Mouse (Mus musculus): ENCODE measurements at regions not wholly inside any gene's neighbourhood (a gene's known extent, or its start where the extent isn't known, plus 50 kb on each side); places are given as distances from the start of the nearest gene placed in this dataset.

DNA sequence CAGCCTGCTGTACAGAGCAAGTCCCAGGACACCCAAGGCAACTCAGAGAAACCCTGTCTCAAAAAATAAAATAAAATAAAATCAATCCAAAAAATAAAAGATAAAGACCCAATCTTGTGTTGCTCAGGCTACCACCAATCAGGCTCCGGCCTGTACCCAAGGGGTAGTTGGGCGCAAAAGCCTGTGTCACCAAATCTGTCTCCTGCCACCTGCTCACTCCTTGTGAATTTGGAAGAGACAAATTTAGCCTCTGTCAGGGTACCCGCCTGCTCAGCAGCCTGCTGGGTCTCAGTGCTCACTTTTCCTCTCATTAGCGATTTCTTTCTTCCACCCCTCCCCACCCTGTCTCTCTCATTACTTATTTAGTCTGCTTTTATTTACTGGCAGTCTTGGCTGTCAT is 54.6 kb downstream of the Sox4 start:
- no peak for DNase-seq

DNA sequence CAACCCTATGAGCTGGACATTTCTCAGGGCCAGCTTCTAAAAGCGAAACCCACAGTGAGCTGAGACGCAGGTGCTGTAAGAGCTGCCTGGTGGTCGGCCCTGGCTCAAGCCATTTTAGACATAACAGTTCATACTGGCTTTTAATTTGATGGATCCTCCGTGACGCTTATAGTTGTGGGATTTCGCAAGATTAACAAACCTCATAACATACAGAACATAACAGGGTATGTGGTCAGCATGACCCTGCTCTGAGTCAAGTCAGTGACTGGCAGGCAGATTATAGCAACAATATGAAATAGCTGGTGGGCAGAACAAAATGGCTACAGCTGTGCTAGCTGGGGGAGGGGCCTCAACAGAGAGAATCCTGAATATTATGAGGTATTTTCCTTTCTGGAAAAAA is 60.6 kb downstream of the Sox4 start:
- no peak for DNase-seq

GRCm38 (mm10) chr13:28887098-28887497 is 66.4 kb downstream of the Sox4 start:
- no peak for DNase-seq

DNA sequence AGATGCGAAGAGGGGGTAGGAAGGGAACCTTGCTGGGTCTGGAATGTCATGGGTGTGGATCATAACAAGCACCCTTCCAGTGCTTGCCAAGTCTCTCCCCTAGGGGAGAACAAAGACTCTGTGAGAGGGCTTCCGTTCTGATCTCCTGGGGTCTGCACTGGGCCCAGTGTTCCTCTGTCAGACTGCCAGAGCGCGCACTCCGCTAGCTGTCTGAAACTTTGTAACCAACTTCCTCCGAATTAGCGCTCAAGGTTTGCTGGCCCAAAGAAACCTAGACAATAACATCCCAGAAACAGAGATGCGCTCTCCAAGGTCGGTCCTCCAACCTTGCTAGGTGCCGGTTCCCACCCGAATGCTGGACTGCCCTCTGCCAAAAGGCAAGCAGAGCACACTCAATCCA is 66.8 kb downstream of the Sox4 start:
- DNase-seq, result peak; percentile 49 to 57

DNA sequence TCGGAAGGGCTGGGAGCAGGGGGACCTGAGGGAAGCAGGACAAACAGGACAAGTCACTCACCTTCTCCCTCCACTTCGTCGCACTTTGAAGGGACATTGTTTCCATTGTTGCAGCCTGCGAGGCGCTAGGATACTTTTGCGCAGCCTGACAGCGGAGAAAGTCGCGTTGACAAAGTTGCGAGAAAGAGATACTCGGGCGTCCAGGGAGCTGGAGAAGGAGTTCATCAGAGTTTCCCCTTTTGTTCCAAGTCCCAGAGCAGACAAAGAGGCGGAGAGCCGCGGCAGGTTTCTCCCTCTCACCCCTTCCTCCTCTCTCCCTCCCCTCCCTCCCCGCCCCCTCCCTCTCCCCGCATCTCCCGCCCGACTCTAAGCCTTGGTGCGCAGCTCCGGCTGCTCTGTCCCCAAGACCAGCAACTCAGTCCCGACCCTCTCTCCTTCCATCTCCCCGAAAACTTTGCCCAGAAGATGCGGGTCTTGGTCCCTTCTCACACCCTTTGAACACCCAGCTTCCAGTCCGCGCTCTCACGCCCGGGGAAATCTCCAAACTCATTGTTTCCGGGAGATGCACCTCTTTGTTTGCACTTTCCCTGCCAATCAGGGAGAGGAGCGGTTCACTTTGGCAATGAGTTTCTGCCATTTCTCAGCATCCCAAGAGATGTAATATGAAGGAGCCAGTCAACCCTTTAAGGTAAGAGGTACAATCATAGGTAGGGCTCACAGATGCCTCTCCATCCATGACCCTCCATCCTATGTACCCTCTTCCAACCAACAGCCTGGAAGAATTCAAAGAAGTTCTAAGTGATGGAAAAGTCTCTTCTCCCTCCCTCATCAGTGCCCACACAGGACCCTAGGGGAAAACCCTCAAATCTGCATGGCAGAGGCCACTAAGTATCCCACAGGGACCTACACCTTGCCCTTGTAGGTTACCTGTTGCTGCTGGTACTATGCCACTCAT is 68.2 kb downstream of the Sox4 start:
- peak; percentile 54 to 58 for DNase-seq

DNA sequence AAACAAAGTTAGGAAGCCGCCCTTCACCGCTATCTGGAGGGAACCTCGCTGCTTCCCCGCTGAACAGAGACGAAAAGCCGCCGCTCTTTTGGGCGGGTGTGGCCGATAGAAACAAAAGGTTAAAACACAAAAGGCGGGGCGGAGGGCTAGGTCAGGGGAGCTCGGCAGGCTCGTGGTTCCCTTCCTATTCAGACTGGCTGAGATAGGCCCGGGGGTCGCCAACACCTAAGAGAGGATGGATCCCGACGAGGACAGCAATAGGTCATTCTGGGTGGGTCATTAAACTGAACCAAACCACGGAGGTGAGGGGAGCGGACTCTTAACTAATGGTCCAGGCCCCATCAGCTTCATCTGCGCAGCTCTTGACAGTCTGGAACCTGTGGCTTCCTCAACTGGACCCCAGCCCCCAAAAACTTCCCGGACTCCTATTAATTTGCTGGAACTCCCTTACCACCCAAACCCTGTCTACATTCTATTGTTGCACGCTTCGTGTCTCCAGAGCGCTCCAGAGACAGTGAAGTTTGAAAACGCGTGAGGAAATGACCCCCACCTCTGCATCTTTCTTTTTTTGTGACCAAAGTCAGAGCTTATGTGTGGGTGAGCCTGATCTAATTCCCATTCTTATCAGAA is 69.2 kb downstream of the Sox4 start:
- peak; percentile 52 to 62 for DNase-seq

DNA sequence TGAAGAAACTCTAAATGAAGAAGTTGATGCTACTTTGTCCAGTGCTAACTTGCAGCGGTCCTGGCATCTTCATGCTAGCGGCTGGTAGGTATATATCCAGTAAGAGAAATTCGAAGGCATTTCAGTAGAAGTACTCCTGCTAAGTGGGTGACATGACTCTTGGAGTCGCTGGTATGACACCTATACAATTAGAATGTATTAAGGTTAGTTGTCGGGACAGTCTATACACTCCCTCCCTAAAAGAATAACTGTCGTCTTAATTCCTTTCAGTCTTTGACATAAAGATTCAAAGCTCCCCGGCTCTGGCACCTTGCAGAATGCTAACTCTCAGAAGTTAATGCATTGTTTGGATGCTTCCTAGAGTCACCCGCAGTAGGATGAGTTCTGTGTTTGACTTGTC is 70.1 kb downstream of the Sox4 start:
- no peak for DNase-seq

- DNase-seq, result no peak
Observed at GRCm38 (mm10) chr13:28880888-28881287, 72.6 kb downstream of the Sox4 start.

- no peak for DNase-seq
Observed at GRCm38 (mm10) chr13:28878692-28879091, 74.8 kb downstream of the Sox4 start.

- DNase-seq, result no peak
Observed at GRCm38 (mm10) chr13:28876771-28877170, 76.7 kb downstream of the Sox4 start.

DNA sequence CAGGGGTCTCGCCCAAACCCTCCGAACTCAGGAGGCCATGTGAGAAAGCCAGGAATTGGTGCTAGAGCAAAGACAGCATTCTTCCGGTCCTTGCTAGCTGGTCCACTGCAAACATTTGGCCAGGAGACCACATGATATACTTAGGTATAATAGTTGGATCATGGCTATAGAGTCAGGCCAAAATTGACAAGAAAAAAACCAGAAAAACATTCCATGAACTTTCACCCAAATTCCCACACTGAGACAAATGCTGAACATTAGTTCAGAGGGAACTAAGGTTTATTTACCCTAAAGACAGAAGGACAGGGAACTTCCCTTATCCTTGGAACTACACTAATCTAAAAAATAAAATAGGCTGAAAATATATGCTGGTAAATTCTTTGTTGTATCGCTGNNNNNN is 82.8 kb downstream of the Sox4 start:
- no peak for DNase-seq

- no peak for DNase-seq
Observed at GRCm38 (mm10) chr13:28867210-28867609, 86.3 kb downstream of the Sox4 start.

GRCm38 (mm10) chr13:28866686-28867085 is 86.8 kb downstream of the Sox4 start:
- DNase-seq, result no peak

DNA sequence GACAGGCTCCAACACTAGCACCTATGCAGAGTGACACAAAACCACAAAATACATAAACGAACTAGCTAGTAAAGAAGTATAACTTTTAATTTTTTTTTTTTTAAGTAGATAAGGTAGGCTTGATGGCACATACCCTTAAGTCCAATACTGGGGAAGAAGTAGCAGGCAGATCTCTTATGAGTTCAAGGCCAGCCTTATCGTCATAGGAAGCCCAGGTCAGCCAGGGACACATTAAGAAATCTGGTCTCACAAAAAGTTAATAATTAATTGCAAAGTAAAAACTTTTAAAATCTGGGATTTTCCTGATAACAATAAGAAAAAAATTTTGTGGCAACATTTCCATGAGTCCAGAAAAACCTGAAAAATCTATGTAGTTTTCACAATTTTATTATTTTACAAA is 92.9 kb downstream of the Sox4 start:
- no peak for DNase-seq

GRCm38 (mm10) chr13:28859829-28860427 is 93.6 kb downstream of the Sox4 start:
- no peak for DNase-seq

DNA sequence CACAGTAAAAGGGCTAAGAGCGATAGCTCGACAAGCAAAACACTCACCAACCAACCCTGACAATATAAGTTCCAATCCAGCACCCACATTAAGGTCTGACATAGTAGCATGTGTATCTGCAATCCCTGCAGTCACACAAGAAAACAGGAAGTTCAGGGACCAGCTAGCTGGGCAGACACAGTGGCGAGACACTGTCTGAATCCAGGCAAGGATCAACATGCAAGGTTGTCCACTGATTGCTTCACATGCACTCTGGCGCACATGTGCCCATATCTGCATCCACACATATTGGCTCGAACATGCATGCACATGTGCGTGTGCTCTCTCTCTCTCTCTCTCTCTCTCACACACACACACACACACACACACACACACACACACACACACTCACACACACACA is 95.5 kb downstream of the Sox4 start:
- no peak for DNase-seq

DNA sequence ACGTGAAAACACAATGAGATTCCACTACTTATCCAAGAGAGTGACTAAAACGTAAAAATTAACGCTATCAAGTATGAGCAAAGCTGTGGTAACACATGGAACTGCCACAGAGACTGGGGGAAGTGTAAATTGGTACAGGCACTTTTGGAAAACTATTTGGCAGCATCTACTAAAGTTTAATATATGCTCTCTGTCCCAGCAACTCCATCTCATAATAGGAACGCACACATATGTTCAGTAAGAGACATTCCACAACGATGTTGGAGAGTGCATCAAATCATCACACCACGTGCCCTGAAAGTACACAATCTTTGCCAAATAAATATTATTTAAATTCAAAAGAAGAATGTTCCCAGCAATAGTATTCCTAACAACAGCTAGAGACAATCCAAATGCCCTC is 96.3 kb downstream of the Sox4 start:
- no peak for DNase-seq

GRCm38 (mm10) chr13:28856472-28856871 is 97.0 kb downstream of the Sox4 start:
- no peak for DNase-seq

DNA sequence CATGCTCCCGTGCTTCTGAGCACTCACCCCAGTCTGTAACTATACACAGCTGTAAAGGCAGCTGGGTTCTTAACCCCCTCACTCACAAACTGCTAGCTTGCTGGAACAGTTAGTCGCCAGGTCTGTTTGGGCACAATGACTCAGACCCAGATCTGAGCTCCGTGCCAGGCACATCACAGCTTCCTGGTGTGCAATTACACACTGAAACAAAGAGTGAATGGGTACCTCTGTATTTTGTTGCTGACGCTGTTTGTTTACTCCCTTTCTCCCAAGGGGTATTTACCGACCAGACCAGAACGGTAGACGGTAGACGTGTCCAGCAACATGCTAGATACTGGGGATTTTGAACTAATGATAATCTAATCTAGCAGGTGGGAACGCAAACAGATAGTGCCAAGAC is 99.3 kb downstream of the Sox4 start:
- no peak for DNase-seq

- no peak for DNase-seq
Observed at GRCm38 (mm10) chr13:28848305-28848704, 105.2 kb downstream of the Sox4 start.

DNA sequence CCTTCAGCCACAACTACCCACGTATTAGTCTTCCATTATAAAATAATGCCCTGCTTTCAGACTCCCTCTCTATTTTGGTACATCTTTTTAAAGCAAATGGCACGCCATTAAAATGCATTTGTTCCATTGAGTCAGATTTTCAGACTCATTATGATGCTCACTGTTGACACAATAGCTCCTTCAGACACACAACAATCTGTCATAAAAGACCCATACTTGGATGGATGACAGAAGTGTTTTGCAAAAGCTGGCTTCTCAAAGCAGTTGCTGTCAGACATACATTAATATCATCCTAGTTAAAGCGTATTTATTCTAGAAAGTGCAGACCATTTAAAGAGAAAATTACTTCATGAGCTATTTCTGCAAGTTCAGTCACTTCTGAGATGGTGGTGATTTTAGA is 106.0 kb downstream of the Sox4 start:
- no peak for DNase-seq

DNA sequence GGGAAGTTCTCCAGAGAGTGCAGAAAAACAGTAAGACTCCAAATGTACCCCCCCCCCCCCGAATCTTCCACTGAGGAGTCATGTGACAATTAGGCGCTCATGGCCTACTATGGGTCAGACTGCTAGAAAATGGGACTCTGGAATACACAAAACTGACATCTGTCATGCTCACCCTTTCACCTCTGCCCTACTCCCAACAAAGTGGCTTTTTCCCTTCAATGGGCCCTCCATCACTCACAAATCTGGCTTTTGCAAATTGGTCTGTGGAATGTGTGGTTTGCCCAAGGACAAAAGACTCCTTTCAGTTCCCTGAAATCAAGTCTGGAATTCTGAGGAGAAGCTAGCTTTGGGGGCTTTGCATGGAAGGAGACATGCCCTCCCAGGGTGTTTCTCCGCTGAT is 109.0 kb downstream of the Sox4 start:
- DNase-seq, result no peak

DNA sequence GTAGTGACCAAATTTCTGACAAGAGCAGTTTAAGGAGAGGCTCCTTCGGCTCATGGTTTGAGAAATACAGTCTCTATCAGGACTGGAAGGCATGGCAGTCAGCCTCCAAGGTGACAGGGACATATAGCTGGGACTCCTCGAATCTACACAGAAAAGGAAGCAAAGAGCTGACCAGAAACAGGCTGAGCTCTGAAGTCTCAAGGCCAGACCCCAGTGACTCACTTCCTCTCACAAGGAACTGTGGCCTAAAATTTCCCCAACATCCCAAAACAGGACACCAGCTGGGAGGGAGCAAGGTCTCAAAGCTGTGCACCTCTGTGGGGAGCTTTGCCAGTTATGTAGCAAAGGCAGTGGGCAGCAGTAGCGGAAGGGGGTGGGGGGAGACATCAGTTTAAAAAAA is 110.7 kb downstream of the Sox4 start:
- DNase-seq, result peak in 1 of 2 experiments; percentile 9

GRCm38 (mm10) chr13:28840142-28840541 is 113.4 kb downstream of the Sox4 start:
- no peak for DNase-seq
